Mouse (Mus musculus) thymus, postnatal 4 days (tissue): Measurements from ENCODE around the gene Accs.

Experiments used
- DNase-seq: peaks from one replicate; pipeline ENCODE4 v3.0.0; 2021

The Accs gene

GRCm38 (mm10) chr2:93851303-93851702, 1.6 kb upstream of the Accs start:
- no peak for DNase-seq

DNA sequence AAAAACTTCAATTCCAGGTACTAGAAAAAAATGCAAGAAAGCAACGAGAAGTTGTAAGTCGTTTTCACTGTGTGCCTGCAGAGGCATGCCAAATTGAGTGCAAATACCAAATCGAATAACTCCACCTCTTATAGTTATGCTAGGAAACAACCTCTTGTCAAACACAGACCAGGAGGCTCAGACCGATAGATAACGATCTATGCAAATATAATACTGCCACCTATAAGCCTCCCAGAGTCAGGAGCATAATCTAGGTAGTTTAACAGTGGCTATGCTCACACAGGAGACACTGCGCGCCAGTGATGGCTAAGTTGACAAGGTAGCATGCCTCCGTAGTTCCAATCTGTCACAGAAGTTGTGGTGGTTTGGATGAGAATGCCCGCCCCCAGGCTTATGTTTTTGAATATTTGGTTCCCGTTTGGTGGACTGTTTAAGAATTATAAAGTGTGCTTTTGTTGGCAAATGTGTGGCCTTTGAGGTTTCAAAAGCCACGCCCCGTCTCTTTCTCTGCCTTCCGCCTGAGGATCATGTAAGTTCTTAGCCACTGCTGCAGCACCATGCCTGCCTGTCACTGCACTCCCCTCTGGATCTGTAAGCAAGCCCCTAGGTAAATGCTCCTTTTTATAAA, 688 bp upstream of the Accs start:
- DNase-seq, result peak; percentile 57

GRCm38 (mm10) chr2:93841349-93841748, 8.4 kb downstream of the Accs start:
- DNase-seq, result no peak

DNA sequence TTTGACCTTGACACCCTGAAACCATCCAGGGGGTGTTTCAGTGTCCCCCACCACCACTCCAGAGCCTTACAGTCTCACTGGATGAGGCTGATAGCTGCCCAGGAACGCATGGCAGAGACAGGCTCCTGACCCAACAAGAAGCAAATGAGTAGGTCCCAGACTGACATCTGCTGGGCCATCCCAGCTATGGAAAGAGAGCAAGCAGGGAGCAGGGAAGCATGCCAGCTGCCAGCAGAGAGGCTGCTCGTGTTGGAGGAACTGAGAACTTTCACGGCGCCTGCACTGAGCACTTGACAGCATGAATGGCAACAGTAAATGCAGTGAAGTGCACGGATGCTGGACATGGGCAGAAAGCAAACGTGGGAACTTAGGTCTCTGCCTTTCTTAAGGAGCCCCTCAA, 9.6 kb downstream of the Accs start:
- DNase-seq, result no peak

DNA sequence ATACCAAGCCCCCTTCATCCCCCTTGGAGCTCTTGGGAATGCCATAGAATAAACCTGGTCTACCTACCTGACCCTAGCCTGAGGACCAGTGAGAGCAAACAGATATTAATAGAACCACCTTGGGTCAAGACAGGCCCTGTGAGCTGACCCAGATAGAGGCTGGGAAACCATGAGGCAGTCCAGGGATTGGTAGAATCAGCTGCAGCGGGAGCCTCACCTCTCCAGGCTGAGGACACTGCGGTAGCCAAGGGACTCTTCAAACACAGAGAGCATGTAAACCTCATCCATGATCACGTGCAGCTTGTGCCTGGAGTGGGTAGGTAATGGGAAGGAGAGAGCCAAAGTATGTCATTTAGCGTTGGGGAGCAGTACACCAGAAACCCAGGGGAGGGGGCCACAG, 10.8 kb downstream of the Accs start:
- DNase-seq, result no peak

GRCm38 (mm10) chr2:93836232-93836785, 13.4 kb downstream of the Accs start:
- DNase-seq, result no peak

DNA sequence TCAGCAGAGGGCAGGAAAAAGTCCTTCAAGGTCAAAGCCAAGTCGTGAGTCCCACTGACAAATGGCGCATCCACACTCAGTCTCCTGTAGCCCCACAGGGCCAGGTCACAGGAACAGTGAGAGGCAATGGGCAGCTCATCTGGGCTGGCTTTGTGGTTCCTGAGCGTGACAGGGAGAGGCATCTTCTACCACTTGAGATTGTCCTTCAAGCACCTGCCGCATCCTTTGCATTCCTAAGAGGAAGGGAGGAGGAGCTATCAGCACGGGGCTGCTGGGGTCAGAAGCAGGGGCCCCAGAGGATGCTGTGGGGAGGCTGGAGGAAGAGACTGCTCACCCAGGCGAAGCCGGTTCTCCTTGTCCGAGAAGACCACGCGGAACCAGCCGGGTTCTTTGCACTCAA, 14.1 kb downstream of the Accs start:
- DNase-seq, result no peak

DNA sequence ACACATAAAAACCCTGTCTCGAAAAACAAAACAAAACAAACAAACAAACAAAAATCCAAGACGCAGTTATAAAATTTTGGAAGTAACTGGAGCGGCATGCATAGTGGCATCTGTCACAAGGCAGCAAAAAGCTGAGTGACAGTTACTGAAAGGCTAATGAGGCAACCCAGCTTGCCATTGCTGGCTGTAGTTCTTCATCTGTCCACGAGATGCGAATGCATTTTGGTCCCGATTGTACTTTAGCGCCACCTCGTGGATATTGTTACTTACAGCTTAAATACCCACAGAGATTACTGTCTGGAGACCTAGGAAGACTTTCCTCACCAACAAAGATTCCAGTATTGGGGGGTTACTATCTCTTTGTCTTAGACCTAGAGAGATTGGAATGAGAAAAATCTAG, 26.2 kb downstream of the Accs start:
- DNase-seq, result peak; percentile 73

DNA sequence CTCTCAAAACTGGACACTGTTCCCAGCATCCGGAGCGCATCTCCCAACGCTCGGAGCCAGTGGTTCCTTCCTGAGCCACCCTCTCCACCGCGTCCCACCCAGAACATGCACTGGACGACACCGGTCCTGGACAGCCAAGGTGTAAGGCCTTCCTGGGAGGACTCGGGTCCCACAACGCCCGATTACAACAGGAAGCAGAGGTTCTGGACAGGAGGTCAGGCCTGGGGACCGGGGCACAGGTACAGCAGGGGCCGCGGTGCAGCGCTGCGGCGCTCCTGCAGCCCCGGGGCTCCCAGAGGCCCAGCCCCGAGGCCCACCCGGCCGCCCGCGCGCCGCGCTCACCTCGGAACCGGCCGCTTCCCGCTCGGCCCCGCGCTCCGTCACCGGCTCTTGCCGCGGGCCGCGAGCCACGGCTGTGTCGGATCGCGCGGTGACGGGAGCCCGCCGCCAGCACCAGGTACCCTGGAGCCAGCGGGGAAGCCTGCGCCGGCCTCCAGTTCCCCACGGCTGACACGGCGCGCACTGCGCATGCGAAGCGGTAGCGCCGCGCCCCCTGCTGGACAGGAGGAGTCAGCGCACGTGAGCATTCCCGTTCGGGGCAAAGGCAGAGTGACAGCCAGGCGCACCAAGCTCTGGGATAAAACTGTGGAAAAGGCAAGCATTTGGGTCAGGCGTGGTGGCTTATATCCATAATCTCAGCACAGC, 27.5 kb downstream of the Accs start, which contains the start of gene Ext2:
Ext2 (minus strand) TSS at position 524 of the 705 bp plus-strand sequence.
- DNase-seq, result peak; percentile 96

GRCm38 (mm10) chr2:93817791-93818190, 32.0 kb downstream of the Accs start:
- no peak for DNase-seq

DNA sequence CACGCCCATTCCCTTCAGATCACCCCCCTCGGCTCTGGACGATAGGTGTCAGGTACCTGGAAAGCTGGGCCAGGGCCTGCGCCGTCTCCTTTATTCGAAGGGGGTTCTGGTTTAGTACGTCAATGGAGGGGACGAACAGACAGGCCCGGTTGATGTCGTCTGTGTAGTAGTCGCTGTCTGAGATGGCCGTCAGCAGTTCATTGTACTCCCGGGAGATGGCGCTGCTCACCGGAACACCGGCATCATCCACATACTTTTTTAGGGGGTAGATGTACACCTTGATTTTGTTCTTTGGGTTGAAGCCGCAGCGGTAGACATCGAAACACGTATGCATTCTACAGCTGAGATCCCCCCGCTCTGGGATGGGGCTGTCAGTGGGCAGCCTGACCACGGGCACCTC, 36.4 kb downstream of the Accs start:
- DNase-seq, result no peak

DNA sequence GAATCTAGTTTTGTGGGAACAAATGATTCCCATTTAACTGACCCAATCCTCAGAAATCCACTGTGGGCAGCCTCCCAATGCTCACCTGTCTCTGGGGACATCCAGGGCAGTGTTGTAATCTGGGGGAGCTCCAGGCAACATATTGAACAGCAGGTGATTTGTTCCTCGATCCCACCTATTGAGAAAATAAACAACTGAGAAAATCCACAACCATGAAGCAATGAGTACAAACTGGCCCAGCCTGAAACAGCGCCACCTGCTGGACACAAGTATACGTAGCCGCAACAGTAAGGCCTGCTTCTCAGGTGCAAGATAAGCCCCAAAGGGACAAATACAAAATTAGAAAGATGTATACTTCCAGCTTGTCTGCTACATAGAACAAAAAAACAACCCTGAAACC, 37.9 kb downstream of the Accs start:
- peak; percentile 90 for DNase-seq

GRCm38 (mm10) chr2:93809931-93810330, 39.8 kb downstream of the Accs start:
- peak; percentile 55 for DNase-seq

GRCm38 (mm10) chr2:93808071-93808470, 41.7 kb downstream of the Accs start:
- DNase-seq, result no peak

- DNase-seq, result no peak
Observed at GRCm38 (mm10) chr2:93807440-93807839, 42.3 kb downstream of the Accs start.

GRCm38 (mm10) chr2:93806487-93807201, 43.1 kb downstream of the Accs start:
- DNase-seq, result no peak

GRCm38 (mm10) chr2:93805523-93805922, 44.2 kb downstream of the Accs start:
- no peak for DNase-seq

GRCm38 (mm10) chr2:93805066-93805465, 44.7 kb downstream of the Accs start:
- DNase-seq, result no peak

DNA sequence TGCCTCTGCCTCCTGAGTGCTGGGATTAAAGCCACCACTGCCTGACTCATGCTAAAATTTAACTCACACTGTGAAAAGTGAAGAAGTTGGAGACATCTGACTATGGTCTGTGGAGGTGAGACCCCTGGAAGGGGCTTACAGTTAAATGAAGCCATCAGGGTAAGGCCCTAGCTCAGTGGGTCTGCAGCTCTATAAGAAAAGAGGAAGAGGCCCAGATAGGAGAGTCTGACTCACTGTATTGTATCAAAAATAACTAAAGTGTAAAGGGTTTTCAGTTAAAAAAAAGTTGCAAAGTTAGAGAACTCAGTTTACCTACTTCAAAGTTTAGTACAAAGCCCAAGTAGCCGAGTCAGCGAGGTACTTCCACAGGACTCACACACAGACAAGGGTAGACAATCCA, 46.8 kb downstream of the Accs start:
- DNase-seq, result no peak

DNA sequence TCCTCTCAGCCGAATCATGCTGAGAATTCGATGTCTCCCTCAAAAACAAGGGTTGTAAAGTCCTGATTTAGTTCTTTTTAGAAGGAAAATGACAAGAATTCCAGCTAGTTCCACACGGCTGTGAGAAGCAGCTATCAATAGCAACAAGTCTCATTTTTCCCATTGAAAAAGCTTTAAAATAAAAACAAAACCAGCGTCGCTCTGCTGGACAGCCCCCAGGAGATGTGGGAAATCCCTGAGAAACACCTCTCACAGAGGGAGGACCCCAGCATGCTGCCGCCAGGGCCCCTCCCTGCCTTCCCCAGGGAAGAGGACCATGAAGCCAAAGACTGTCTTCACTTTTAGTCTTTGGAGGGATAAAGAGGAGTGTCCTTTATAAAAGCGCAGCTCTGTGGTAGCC, 48.6 kb downstream of the Accs start:
- no peak for DNase-seq

- DNase-seq, result no peak
Observed at GRCm38 (mm10) chr2:93797162-93797795, 52.5 kb downstream of the Accs start.

GRCm38 (mm10) chr2:93794375-93794774, 55.4 kb downstream of the Accs start:
- DNase-seq, result no peak
